Mouse (Mus musculus) cerebellum, adult 2 months (tissue): ENCODE data around the gene Rnf186. TPM values are rescaled to one million over a fixed set of nuclear protein-coding genes. Genes with fewer than 3 reads are reported as not detected.
"Not testable (repeated sequence)": the region's sequence is repeated elsewhere in the genome, so short reads cannot be mapped to it uniquely, and the experiment has no call there.

Source experiments
- DNase-seq, 2 experiments: peaks; one replicate each; pipeline ENCODE4 v3.0.0; 2021
- H3K27ac ChIP-seq: fragments of 200-500 bp; 2 replicates; pipeline ENCODE4 v1.5.1; 2012; ENCODE audit warnings: low read length, control low read depth, inconsistent platforms; ENCODE audit not compliant: insufficient read depth
- H3K27me3 ChIP-seq: fragments of 200-500 bp; 2 replicates; pipeline ENCODE4 v1.6.1; 2012; ENCODE audit warnings: inconsistent platforms, mild to moderate bottlenecking, low read length, moderate library complexity; ENCODE audit not compliant: control insufficient read depth, insufficient read depth
- H3K4me1 ChIP-seq: fragments of 200-500 bp; 2 replicates; pipeline ENCODE4 v1.6.1; 2011; ENCODE audit warnings: low read length; ENCODE audit not compliant: control insufficient read depth, insufficient read depth
- H3K4me3 ChIP-seq: fragments of 200-500 bp; replicated peaks from 2 replicates; pipeline ENCODE3; 2011; ENCODE audit warnings: mild to moderate bottlenecking, low read depth, low read length, control low read depth; ENCODE audit not compliant: insufficient read depth
- CTCF ChIP-seq: fragments of 200-500 bp; IDR thresholded peaks from 2 replicates; pipeline ENCODE4 v1.5.1; 2011; ENCODE audit warnings: low read depth, mild to moderate bottlenecking, control low read depth, low read length, moderate library complexity, borderline replicate concordance; ENCODE audit not compliant: insufficient read depth
- POLR2A ChIP-seq: fragments of 200-500 bp; IDR thresholded peaks from 2 replicates; pipeline ENCODE4 v1.6.1; 2011; ENCODE audit warnings: low read length, control low read depth, borderline replicate concordance; ENCODE audit not compliant: insufficient read depth
- WGBS: fragments of 180-500 bp; shearing (Covaris S2); methylation state at CpG from one replicate; pipeline ENCODE4 v1.1.7; 2018; 5-methylcytosine and 5-hydroxymethylcytosine counted together
- polyA plus RNA-seq: library from polyadenylated mRNA; depleted of rRNA; stranded (reverse); fragments of >200 nt; gene quantifications from 2 replicates; pipeline ENCODE4 v1.2.3, GENCODE M21; 2012

The Rnf186 gene
- polyA plus RNA-seq, 1 experiment, result not detected

DNA sequence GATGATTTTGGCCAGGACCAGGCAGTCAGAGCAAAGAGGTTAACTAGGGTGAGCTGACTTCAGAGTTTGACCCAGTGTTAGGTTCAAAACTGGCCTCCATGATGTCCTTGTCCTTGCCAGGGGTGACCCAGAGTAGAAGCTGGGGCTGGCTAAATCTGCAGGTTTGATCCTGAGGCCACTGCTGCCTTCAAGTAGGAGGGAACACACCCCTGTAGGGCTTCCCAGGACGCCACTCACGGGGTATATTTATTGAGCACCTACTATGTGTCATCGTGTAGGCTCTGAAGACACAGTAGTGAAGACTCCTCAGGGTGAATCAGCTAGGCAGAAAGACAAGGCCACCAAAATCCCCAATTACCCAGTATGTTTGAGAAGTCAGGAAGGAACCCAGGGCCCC, 6.8 kb downstream of the Rnf186 start:
- H3K4me1 ChIP-seq, result no peaks in the 10 kb centered on the region; the same call in 1 of the 2 replicates
- DNase-seq, result no peak
- H3K4me3 ChIP-seq, result no peak overlapping the region
- TF ChIP-seq POLR2A (no peak), CTCF (no peak)
- no peak overlapping the region for H3K27ac ChIP-seq
- 90% methylated on average over 3 of the region's 3 CpGs for WGBS
- H3K27me3 ChIP-seq, result no peaks in the 10 kb centered on the region

DNA sequence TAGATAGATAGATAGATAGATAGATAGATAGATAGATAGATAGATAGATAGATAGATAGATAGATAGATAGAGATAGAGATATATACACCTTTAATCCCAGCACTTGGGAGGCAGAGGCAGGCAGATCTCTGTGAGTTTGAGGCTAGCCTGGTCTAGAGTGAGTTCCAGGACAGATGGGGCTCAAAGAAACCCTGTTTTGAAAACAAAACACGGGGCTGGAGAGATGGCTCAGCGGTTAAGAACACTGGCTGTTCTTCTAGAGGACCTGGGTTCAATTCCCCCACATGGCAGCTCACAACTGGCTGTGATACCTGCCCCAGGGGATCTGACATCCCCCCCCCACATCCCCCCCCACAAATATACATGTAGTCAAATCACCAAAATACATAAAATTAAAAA, 7.6 kb downstream of the Rnf186 start:
- H3K4me3 ChIP-seq, H3K4me1 ChIP-seq, DNase-seq, H3K27ac ChIP-seq, H3K27me3 ChIP-seq: not testable (repeated sequence)
- WGBS, result 80% methylated on average over 2 of the region's 2 CpGs

DNA sequence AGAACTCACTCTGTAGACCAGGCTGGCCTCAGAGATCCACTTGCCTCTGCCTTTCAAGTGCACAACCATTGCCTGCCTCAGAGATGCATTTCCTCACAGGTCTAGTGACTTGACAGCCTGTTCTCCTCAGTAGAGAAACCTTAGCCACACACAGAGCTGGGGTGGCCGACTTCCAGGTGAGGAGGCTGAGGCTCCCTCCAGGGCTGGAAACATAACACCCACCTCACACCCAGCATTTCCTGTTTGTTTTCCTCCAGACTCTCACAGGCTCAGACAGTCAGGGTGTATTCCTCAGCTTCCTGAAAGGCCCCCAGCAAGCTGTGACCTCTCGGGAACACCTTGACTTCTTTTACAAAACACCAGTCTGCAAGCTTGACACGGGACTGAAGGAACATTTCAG, 8.3 kb downstream of the Rnf186 start:
- no peak overlapping the region for H3K27ac ChIP-seq
- TF ChIP-seq POLR2A (no peak), CTCF (no peak)
- no peak overlapping the region for H3K4me3 ChIP-seq
- no peaks in the 10 kb centered on the region for H3K27me3 ChIP-seq
- WGBS, result 87% methylated on average over 3 of the region's 3 CpGs
- DNase-seq, result no peak
- no peaks in the 10 kb centered on the region; the same call in 1 of the 2 replicates for H3K4me1 ChIP-seq

DNA sequence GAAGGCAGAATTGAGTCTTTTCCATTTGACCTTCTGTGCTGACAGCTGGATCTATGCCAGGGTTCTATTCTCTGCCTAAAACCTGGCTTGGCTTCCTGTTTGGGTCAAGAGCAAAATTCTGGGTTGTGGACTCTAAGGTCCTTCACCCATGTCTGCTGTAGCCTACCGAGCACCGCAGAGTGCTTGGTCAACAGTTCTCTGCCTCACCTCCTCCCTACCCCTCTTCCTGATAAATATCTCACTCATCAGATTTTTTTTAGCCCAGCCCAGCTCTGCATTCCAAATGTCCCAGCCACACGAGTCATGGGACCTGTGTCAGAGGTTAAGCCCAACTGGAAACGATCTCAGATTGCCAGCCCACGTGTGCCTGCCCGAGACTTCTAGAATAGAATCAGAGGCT, 9.1 kb downstream of the Rnf186 start:
- no peaks in the 10 kb centered on the region for H3K27me3 ChIP-seq
- WGBS, result 86% methylated on average over 6 of the region's 6 CpGs
- no peak overlapping the region for H3K27ac ChIP-seq
- no peaks in the 10 kb centered on the region; the same call in 1 of the 2 replicates for H3K4me1 ChIP-seq
- no peak overlapping the region for H3K4me3 ChIP-seq
- no peak for TF ChIP-seq POLR2A
- TF ChIP-seq CTCF, result no peak
- DNase-seq, result no peak

GRCm38 (mm10) chr4:138980021-138980420, 13.1 kb downstream of the Rnf186 start:
- DNase-seq, result no peak
- Histone ChIP-seq H3K27ac (no peak overlapping the region), H3K4me1 (no peaks in the 10 kb centered on the region), H3K4me3 (no peak overlapping the region), H3K27me3 (no peaks in the 10 kb centered on the region)
- TF ChIP-seq POLR2A, result no peak
- no peak for TF ChIP-seq CTCF
- 83% methylated on average over 8 of the region's 8 CpGs for WGBS

GRCm38 (mm10) chr4:138980771-138981420, 14.0 kb downstream of the Rnf186 start:
- DNase-seq, result no peak
- WGBS, result 34% methylated on average over 12 of the region's 12 CpGs
- Histone ChIP-seq H3K27me3 (no peaks in the 10 kb centered on the region), H3K27ac (no peak overlapping the region), H3K4me1 (no peaks in the 10 kb centered on the region), H3K4me3 (no peak overlapping the region)
- TF ChIP-seq POLR2A (no peak), CTCF (no peak)

- TF ChIP-seq POLR2A (no peak), CTCF (no peak)
- 67% methylated on average over 3 of the region's 3 CpGs for WGBS
- Histone ChIP-seq H3K27me3 (no peaks in the 10 kb centered on the region), H3K4me3 (no peak overlapping the region), H3K4me1 (no peaks in the 10 kb centered on the region), H3K27ac (no peak overlapping the region)
- no peak for DNase-seq
Observed at GRCm38 (mm10) chr4:138983422-138983821, 16.5 kb downstream of the Rnf186 start.

GRCm38 (mm10) chr4:138984744-138985143, 17.8 kb downstream of the Rnf186 start:
- no peak for TF ChIP-seq CTCF
- no peak for TF ChIP-seq POLR2A
- Histone ChIP-seq H3K4me3 (no peak overlapping the region), H3K27me3 (no peaks in the 10 kb centered on the region), H3K27ac (no peak overlapping the region), H3K4me1 (no peaks in the 10 kb centered on the region)
- 75% methylated on average over 7 of the region's 7 CpGs for WGBS
- no peak for DNase-seq
